Mouse (Mus musculus) kidney, adult 2 months (tissue): Measurements from ENCODE around the gene Cmss1.

Experiments
- CTCF ChIP-seq: fragments of 200-500 bp; conservative IDR thresholded peaks from 2 replicates; pipeline ENCODE4 v1.5.1; 2011; ENCODE audit warnings: low read depth, mild to moderate bottlenecking, control low read depth, low read length, moderate library complexity, mixed read lengths; ENCODE audit not compliant: insufficient read depth, insufficient read length
- POLR2A ChIP-seq: fragments of 200-500 bp; IDR thresholded peaks from one replicate; pipeline ENCODE4 v1.6.1; 2011; ENCODE audit warnings: low read depth, low read length, control low read depth

- TF ChIP-seq CTCF: no peak
- TF ChIP-seq POLR2A: no peak
Measured at GRCm38 (mm10) chr16:57570789-57571311, 35.8 kb downstream of the Cmss1 start.
